Mouse (Mus musculus): ENCODE results near the gene Jmjd1c. TPM values are rescaled to one million over a fixed set of nuclear protein-coding genes. Genes with fewer than 3 reads are reported as not detected.
"Not testable (repeated sequence)": the region's sequence is repeated elsewhere in the genome, so short reads cannot be mapped to it uniquely, and the experiment has no call there.

Gene Jmjd1c
- polyA plus RNA-seq, 1 experiment = 37.8 TPM

GRCm38 (mm10) chr10:67099183-67099929 is 3.4 kb downstream of the Jmjd1c start:
- no peak for DNase-seq (ENCODE audit: extremely low spot score in 1 of 2, low spot score in 1 of 2)

- DNase-seq (ENCODE audit: extremely low spot score in 1 of 2, low spot score in 1 of 2) = no peak
These were observed 4.2 kb downstream of the Jmjd1c start for GRCm38 (mm10) chr10:67100011-67100661.

- peak in 1 of 2 experiments; percentile 64 for DNase-seq (ENCODE audit: extremely low spot score in 1 of 2, low spot score in 1 of 2)
These were observed 4.9 kb downstream of the Jmjd1c start for GRCm38 (mm10) chr10:67100831-67101251.

- no peak for DNase-seq (ENCODE audit: extremely low spot score in 1 of 2, low spot score in 1 of 2)
These were observed 8.6 kb downstream of the Jmjd1c start for GRCm38 (mm10) chr10:67104543-67104942.

GRCm38 (mm10) chr10:67105331-67106217 is 9.6 kb downstream of the Jmjd1c start:
- no peak for DNase-seq (ENCODE audit: extremely low spot score in 1 of 2, low spot score in 1 of 2)

GRCm38 (mm10) chr10:67106400-67106799 is 10.5 kb downstream of the Jmjd1c start:
- DNase-seq (ENCODE audit: extremely low spot score in 1 of 2, low spot score in 1 of 2) = no peak

- no peak for DNase-seq (ENCODE audit: extremely low spot score in 1 of 2, low spot score in 1 of 2)
These were observed 11.3 kb downstream of the Jmjd1c start for GRCm38 (mm10) chr10:67107017-67107761.

GRCm38 (mm10) chr10:67108096-67108495 is 12.2 kb downstream of the Jmjd1c start:
- no peak for DNase-seq (ENCODE audit: extremely low spot score in 1 of 2, low spot score in 1 of 2)

GRCm38 (mm10) chr10:67109635-67110034 is 13.7 kb downstream of the Jmjd1c start:
- DNase-seq (ENCODE audit: extremely low spot score in 1 of 2, low spot score in 1 of 2) = no peak

- DNase-seq (ENCODE audit: extremely low spot score in 1 of 2, low spot score in 1 of 2) = no peak
These were observed 15.3 kb downstream of the Jmjd1c start for GRCm38 (mm10) chr10:67111044-67111798.

- DNase-seq (ENCODE audit: extremely low spot score in 1 of 2, low spot score in 1 of 2) = no peak
These were observed 15.9 kb downstream of the Jmjd1c start for GRCm38 (mm10) chr10:67111799-67112177.

- DNase-seq (ENCODE audit: extremely low spot score in 1 of 2, low spot score in 1 of 2) = not testable (repeated sequence)
These were observed 17.0 kb downstream of the Jmjd1c start for GRCm38 (mm10) chr10:67112967-67113366.

GRCm38 (mm10) chr10:67113833-67114232 is 17.9 kb downstream of the Jmjd1c start:
- no peak for DNase-seq (ENCODE audit: extremely low spot score in 1 of 2, low spot score in 1 of 2)

GRCm38 (mm10) chr10:67115115-67115514 is 19.2 kb downstream of the Jmjd1c start:
- peak in 1 of 2 experiments; percentile 59 for DNase-seq (ENCODE audit: extremely low spot score in 1 of 2, low spot score in 1 of 2)

- DNase-seq (ENCODE audit: extremely low spot score in 1 of 2, low spot score in 1 of 2) = no peak
These were observed 19.8 kb downstream of the Jmjd1c start for GRCm38 (mm10) chr10:67115666-67116091.

GRCm38 (mm10) chr10:67116251-67116650 is 20.3 kb downstream of the Jmjd1c start:
- no peak for DNase-seq (ENCODE audit: extremely low spot score in 1 of 2, low spot score in 1 of 2)

GRCm38 (mm10) chr10:67119291-67119690 is 23.4 kb downstream of the Jmjd1c start:
- no peak for DNase-seq (ENCODE audit: extremely low spot score in 1 of 2, low spot score in 1 of 2)

- no peak for DNase-seq (ENCODE audit: extremely low spot score in 1 of 2, low spot score in 1 of 2)
These were observed 24.3 kb downstream of the Jmjd1c start for GRCm38 (mm10) chr10:67120180-67120579.

- DNase-seq (ENCODE audit: extremely low spot score in 1 of 2, low spot score in 1 of 2) = no peak
These were observed 24.7 kb downstream of the Jmjd1c start for GRCm38 (mm10) chr10:67120640-67121039.

- DNase-seq (ENCODE audit: extremely low spot score in 1 of 2, low spot score in 1 of 2) = no peak
These were observed 27.8 kb downstream of the Jmjd1c start for GRCm38 (mm10) chr10:67123756-67124155.

Data from frontal cortex, adult 2 months (tissue).